Mouse (Mus musculus): Measurements from ENCODE around the gene A530064D06Rik.
A peak's percentile ranks its signal among the peaks of the same experiment; 100 is the strongest.

DNA sequence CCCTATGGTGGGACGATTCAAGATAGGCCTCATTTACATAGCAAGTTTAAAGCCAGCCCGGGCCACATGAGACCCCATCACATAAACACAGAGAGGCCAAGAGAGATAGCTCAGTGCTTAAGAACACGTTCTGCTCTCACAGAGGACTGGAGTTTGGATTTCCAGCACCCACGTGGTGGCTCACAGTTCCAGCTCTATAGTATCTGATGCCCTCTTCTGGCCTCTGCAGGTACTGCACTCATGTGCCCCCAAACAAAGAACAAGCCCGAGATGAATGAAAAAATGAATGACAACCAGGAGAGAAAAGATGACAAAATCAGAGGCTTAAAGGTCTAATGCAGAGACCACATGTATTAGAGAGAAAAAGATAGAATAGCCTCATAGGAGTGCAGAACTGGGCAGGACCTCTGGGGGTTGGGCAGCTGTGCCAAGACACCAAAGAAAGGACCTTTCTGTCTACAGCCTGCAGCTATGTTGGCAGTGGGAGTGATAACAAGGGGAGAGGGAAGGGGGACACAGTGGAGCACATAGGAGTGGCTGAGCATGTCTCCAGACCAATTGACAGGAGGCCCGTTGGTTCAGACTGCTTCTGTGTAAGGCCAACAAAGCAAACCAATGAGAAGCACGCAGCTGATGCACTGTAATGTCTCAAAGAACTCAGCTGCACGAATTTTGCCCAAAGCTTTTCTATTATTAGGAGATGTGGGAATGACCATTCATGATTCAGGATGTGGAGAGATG, 56.4 kb downstream of the A530064D06Rik start:
- TF ChIP-seq POLR2A (IDR thresholded peaks at IDR 0.05; ENCODE audit: control insufficient read depth in 1 of 2, insufficient read depth in 1 of 2, low read depth in 1 of 2, low read length in 2 of 2, poor library complexity in 1 of 2) (no peak), CTCF (IDR thresholded peaks at IDR 0.05 in 2 of 3, conservative IDR thresholded peaks at IDR 0.05 in 1 of 3; ENCODE audit: control insufficient read depth in 1 of 3, insufficient read depth in 1 of 3, low read depth in 2 of 3, low read length in 3 of 3, poor library complexity in 1 of 3, severe bottlenecking in 1 of 3) (peak; percentile 66 to 82 (median 68)), TCF12 (IDR thresholded peaks at IDR 0.05; ENCODE audit: low read depth, low read length) (no peak), POLR2AphosphoS2 (IDR thresholded peaks at IDR 0.05; ENCODE audit: low read length) (no peak), KAT2A (conservative IDR thresholded peaks at IDR 0.05; ENCODE audit: low read depth, low read length) (no peak), ZC3H11A (IDR thresholded peaks at IDR 0.05; ENCODE audit: low read depth, low read length) (0 out of 2 replicates have a peak, but pooled peaks have one; percentile 17), ZKSCAN1 (IDR thresholded peaks at IDR 0.05; ENCODE audit: low read depth, low read length) (no peak), ETS1 (IDR thresholded peaks at IDR 0.05; ENCODE audit: low read depth, low read length) (no peak), ZNF384 (IDR thresholded peaks at IDR 0.05; ENCODE audit: low read depth, low read length) (no peak)

Measured in MEL (cell line).